Mouse (Mus musculus) layer of hippocampus, adult 18-20 months (tissue): ENCODE measurements around the gene Vars2. TPM values are rescaled to one million over a fixed set of nuclear protein-coding genes. Genes with fewer than 3 reads are reported as not detected.

Experiments used
- DNase-seq, 2 experiments: peaks; one replicate each; pipeline ENCODE4 v3.0.0; 2022; ENCODE audit warnings: low spot score in 2 of 2
- total RNA-seq, 2 experiments: library from RNA; stranded (reverse); gene quantifications; 2 replicates each; pipeline ENCODE4 v1.2.3; 2021

The Vars2 gene
- total RNA-seq, 2 experiments from 2014 or later, result 35.9 to 37.4 TPM

DNA sequence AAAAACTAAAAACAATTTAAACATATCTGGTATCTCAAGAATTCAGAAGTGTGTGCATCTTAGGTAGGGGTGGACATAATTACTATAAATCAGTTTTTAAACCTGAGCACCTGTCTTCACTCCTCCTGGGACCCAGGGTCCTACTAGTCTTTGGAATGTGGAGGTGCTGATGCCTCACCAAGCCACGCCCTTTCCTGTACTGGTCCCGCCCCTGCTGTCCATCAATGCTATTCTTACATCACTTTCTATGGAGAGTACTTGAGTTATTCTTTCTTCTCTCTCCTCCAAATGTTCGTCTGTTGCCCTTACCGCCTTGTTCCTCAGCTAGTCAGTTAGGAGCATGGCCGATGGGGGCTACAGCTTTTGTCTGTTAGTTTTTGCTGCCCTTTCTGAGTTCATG is 31.0 kb downstream of the Vars2 start:
- DNase-seq, result no peak

DNA sequence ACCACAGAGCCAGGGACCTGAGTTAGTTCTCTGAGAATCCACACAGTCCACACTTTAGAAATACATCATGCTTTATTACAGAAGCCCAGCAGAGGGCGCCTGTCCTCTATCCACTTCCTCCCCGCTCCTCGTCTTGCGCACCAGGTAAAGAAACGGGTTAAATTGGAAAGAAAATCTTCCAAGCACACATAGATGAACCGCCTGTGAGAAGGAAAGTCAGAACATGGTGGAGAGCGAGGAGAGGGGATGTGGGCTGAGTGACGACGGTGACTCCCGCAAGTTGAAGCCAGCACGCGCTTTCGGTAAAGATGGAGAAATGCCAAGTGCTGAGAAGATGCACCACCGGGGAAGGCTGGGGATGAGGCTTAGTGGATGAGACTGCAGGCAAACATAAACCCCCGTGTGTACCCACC is 31.7 kb downstream of the Vars2 start:
- peak; percentile 72 to 88 for DNase-seq

DNA sequence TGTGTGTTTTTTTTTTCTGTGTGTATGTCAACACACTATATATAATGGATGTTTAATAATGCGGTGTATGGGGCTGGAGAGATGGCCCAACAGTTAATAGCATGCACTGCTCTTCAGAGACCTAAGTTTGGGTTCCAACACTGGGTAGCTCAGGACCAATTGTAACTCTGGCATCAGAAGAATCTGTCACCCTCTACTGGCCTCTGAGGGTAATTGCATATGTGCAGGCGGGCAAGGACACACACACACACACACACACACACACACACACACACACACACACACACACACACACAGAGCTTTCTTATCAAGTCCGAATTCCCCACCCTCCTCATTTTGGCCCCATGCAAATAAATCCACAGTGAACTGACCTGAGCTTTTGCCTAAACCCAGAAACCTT is 32.2 kb downstream of the Vars2 start:
- DNase-seq, result no peak

DNA sequence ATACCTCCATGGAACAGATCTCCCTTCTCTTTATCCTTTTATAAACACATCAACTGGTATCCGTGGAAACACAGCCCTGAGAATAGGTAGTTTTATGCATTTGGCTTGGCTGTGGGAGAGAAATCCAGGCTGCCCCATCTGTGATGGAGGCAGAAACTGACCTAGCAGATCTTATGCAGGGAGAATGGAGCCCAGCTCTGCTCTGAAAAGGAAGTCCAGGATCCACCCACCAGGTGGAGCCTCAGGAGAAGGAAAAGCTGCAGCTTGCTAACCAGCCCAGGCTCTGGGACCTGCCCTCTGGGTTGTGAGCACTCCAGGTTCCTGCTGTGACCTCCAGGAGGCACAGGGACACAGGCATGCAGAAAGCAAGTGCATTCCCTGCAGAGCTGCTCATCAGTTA is 33.4 kb downstream of the Vars2 start:
- DNase-seq, result peak; percentile 32 to 39

DNA sequence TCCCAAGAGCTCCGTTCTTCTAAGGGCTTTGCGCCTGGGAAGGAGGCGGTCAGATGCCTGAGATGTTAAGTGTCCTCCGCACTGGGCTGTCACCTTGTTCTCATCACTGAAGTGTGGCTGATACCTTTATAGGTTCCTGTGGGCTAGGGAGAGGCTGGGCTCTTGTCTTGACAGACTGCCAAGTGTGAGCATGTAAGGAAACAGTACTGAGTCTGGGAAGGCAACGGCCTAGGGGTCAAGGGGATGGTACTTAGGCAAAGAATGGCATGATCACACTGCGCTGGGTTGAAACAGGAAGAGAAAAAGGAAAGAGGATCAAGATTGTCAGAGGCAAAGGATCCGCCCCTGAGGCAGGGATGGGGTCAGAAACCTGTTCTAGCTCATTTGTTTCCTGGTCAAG is 40.9 kb downstream of the Vars2 start, which contains the start of gene Gm9573:
Gene Gm9573 (minus strand): TSS at position 101 of the 400 bp plus-strand sequence.
- no peak for DNase-seq

DNA sequence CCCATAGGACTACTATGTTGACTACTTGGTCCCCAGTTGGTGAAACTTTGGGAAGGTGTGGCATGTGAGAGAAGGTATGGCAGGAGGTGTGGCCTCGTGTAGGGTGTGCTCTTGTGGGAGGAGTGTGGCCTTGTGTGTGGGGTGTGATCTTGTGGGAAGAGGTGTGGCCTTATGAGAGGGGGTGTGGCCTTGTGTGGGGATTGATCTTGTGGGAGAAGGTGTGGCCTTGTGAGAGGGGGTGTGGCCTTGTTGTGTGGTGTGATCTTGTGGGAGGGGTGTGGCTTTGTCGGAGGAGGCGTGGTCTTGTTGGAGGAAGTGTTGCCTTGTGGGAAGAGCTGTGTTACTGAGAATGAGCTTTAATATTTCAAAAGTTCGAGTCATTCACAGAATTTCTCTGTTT is 50.3 kb downstream of the Vars2 start:
- no peak for DNase-seq

Other genes starting within 250 kb of the Vars2 start
- under 1 TPM; 0.20 to 0.52 TPM for gene H2-Q6, start 242.7 kb downstream of the Vars2 start, total RNA-seq
- under 1 TPM; 0.54 to 0.63 TPM for gene H2-Q7, start 228.4 kb downstream of the Vars2 start, total RNA-seq
- under 1 TPM; 0.10 to 0.15 TPM for gene H2-Q10, start 197.5 kb downstream of the Vars2 start, total RNA-seq
- gene Pou5f1, start 161.6 kb downstream of the Vars2 start, total RNA-seq, result under 1 TPM; 0.22 to 0.23 TPM
- gene Tcf19, start 150.8 kb downstream of the Vars2 start, total RNA-seq, result 1 to 10 TPM; 4.5 to 5.7 TPM
- 10 to 100 TPM in 1 of 2 experiments, 1 to 10 TPM in 1; 9.5 to 12.0 TPM for gene Cchcr1, start 150.5 kb downstream of the Vars2 start, total RNA-seq
- gene Psors1c2, start 134.4 kb downstream of the Vars2 start, total RNA-seq, result under 1 TPM; 0.41 to 0.79 TPM
- gene Cdsn, start 115.5 kb downstream of the Vars2 start, total RNA-seq, result under 1 TPM; 0.20 to 0.22 TPM
- gene 2300002M23Rik, start 100.1 kb downstream of the Vars2 start, total RNA-seq, result not detected
- not detected for gene Sfta2, start 66.0 kb downstream of the Vars2 start, total RNA-seq
- not detected for gene Gm9573, start 41.0 kb downstream of the Vars2 start, total RNA-seq
- not detected for gene Mucl3, start 23.9 kb downstream of the Vars2 start, total RNA-seq
- gene Gtf2h4, start 6.1 kb upstream of the Vars2 start, total RNA-seq, result 10 to 100 TPM; 33.3 to 34.5 TPM
- 10 to 100 TPM; 59.0 to 59.7 TPM for gene Ddr1, start 37.0 kb upstream of the Vars2 start, total RNA-seq
- gene Ier3, start 154.1 kb upstream of the Vars2 start, total RNA-seq, result 1 to 10 TPM; 5.2 to 6.0 TPM
- 100 to 1,000 TPM; 122 to 131 TPM for gene Flot1, start 155.6 kb upstream of the Vars2 start, total RNA-seq
- gene Tubb5, start 170.7 kb upstream of the Vars2 start, total RNA-seq, result 100 to 1,000 TPM; 326 to 341 TPM
- gene Mdc1, start 173.9 kb upstream of the Vars2 start, total RNA-seq, result 10 to 100 TPM; 17.2 to 18.5 TPM
- gene Nrm, start 193.7 kb upstream of the Vars2 start, total RNA-seq, result 1 to 10 TPM; 1.6 to 1.9 TPM
- 1 to 10 TPM; 7.1 to 7.6 TPM for gene Ppp1r18, start 198.0 kb upstream of the Vars2 start, total RNA-seq
- 10 to 100 TPM; 25.0 to 30.2 TPM for gene Dhx16, start 212.2 kb upstream of the Vars2 start, total RNA-seq
- 10 to 100 TPM; 52.9 to 56.7 TPM for gene 2310061I04Rik, start 229.8 kb upstream of the Vars2 start, total RNA-seq
- 10 to 100 TPM; 51.0 to 59.0 TPM for gene Atat1, start 242.5 kb upstream of the Vars2 start, total RNA-seq
- 10 to 100 TPM; 37.8 to 44.3 TPM for gene Mrps18b, start 248.8 kb upstream of the Vars2 start, total RNA-seq
- gene Ppp1r10, start 248.8 kb upstream of the Vars2 start, total RNA-seq, result 10 to 100 TPM; 66.5 to 72.5 TPM